Mouse (Mus musculus): Measurements from ENCODE around the gene Hivep3.

Gene Hivep3

GRCm38 (mm10) chr4:119939786-119940185 is 206.2 kb downstream of the Hivep3 start:
- DNase-seq (ENCODE audit: extremely low spot score, low read depth, low spot score): no peak

GRCm38 (mm10) chr4:119946224-119946887 is 212.8 kb downstream of the Hivep3 start:
- DNase-seq (ENCODE audit: extremely low spot score, low read depth, low spot score): no peak

GRCm38 (mm10) chr4:119947232-119948162 is 213.9 kb downstream of the Hivep3 start:
- DNase-seq (ENCODE audit: extremely low spot score, low read depth, low spot score): no peak

- DNase-seq (ENCODE audit: extremely low spot score, low read depth, low spot score): no peak
Measured at GRCm38 (mm10) chr4:119948406-119948805, 214.8 kb downstream of the Hivep3 start.

GRCm38 (mm10) chr4:119948922-119949614 is 215.5 kb downstream of the Hivep3 start:
- no peak for DNase-seq (ENCODE audit: extremely low spot score, low read depth, low spot score)

GRCm38 (mm10) chr4:119950181-119950580 is 216.6 kb downstream of the Hivep3 start:
- no peak for DNase-seq (ENCODE audit: extremely low spot score, low read depth, low spot score)

- DNase-seq (ENCODE audit: extremely low spot score, low read depth, low spot score): no peak
Measured at GRCm38 (mm10) chr4:119951081-119951480, 217.5 kb downstream of the Hivep3 start.

- DNase-seq (ENCODE audit: extremely low spot score, low read depth, low spot score): no peak
Measured at GRCm38 (mm10) chr4:119955008-119955407, 221.4 kb downstream of the Hivep3 start.

GRCm38 (mm10) chr4:119957970-119958369 is 224.4 kb downstream of the Hivep3 start:
- DNase-seq (ENCODE audit: extremely low spot score, low read depth, low spot score): no peak

- DNase-seq (ENCODE audit: extremely low spot score, low read depth, low spot score): no peak
Measured at GRCm38 (mm10) chr4:119959293-119959692, 225.7 kb downstream of the Hivep3 start.

GRCm38 (mm10) chr4:119959873-119960272 is 226.3 kb downstream of the Hivep3 start:
- no peak for DNase-seq (ENCODE audit: extremely low spot score, low read depth, low spot score)

GRCm38 (mm10) chr4:119960523-119960922 is 226.9 kb downstream of the Hivep3 start:
- no peak for DNase-seq (ENCODE audit: extremely low spot score, low read depth, low spot score)

GRCm38 (mm10) chr4:119961164-119961563 is 227.6 kb downstream of the Hivep3 start:
- no peak for DNase-seq (ENCODE audit: extremely low spot score, low read depth, low spot score)

- no peak for DNase-seq (ENCODE audit: extremely low spot score, low read depth, low spot score)
Measured at GRCm38 (mm10) chr4:119962066-119962465, 228.5 kb downstream of the Hivep3 start.

- DNase-seq (ENCODE audit: extremely low spot score, low read depth, low spot score): no peak
Measured at GRCm38 (mm10) chr4:119966105-119967072, 232.8 kb downstream of the Hivep3 start.

- DNase-seq (ENCODE audit: extremely low spot score, low read depth, low spot score): no peak
Measured at GRCm38 (mm10) chr4:119967073-119967608, 233.6 kb downstream of the Hivep3 start.

- DNase-seq (ENCODE audit: extremely low spot score, low read depth, low spot score): no peak
Measured at GRCm38 (mm10) chr4:119967636-119968035, 234.1 kb downstream of the Hivep3 start.

- no peak for DNase-seq (ENCODE audit: extremely low spot score, low read depth, low spot score)
Measured at GRCm38 (mm10) chr4:119968071-119968470, 234.5 kb downstream of the Hivep3 start.

- no peak for DNase-seq (ENCODE audit: extremely low spot score, low read depth, low spot score)
Measured at GRCm38 (mm10) chr4:119968887-119969286, 235.3 kb downstream of the Hivep3 start.

- DNase-seq (ENCODE audit: extremely low spot score, low read depth, low spot score): no peak
Measured at GRCm38 (mm10) chr4:119970166-119970565, 236.6 kb downstream of the Hivep3 start.

Data from hindlimb bud, embryonic 11.5 days (tissue).